17 mouse cellular contexts compared by ENCODE assay signal in genomic region chr2:26606579-26606978, GRCm38 (mm10). TPM values are rescaled to one million over a fixed set of nuclear protein-coding genes. Genes with fewer than 3 reads are reported as not detected.
DNase-seq lines count a peak whose midpoint lies in the region; ATAC-seq and TF ChIP-seq lines count a peak whose summit lies in the region.
"Had no signal": no experiment of that assay in that cellular context is flagged by ENCODE, and none has a peak within 500 bp of the region (broad histone marks: within the 10 kb centered on the region; RNA-seq: fewer than 3 reads in every experiment).

No protein-coding gene starts in this region.

- WGBS in heart, embryonic 12.5 days = 65% methylated on average over 3 of the region's 3 CpGs
- 55% methylated on average over 3 of the region's 3 CpGs for WGBS in lung, embryonic 14.5 days
- 64% methylated on average over 3 of the region's 3 CpGs for whole genome bisulfite sequencing in stomach, embryonic 16.5 days

- peak overlapping the region; percentile 36; the same call in 1 of the 2 replicates for H3K27ac ChIP-seq in heart, embryonic 12.5 days (ENCODE audit: poor library complexity, severe bottlenecking)
- H3K27ac ChIP-seq in lung, embryonic 14.5 days (ENCODE audit: low read depth) = peak overlapping the region; percentile 44
- H3K27ac ChIP-seq in stomach, embryonic 16.5 days (ENCODE audit: low read length) = peak overlapping the region; percentile 77
- H3K27ac ChIP-seq: forebrain, embryonic 10.5 days had no signal

- H3K9me3 ChIP-seq in heart, embryonic 12.5 days (replicated peaks) = no peaks in the 10 kb centered on the region
- H3K9me3 ChIP-seq in lung, embryonic 14.5 days (ENCODE audit: low read depth, low read length) = no peaks in the 10 kb centered on the region
- H3K9me3 ChIP-seq in stomach, embryonic 16.5 days (replicated peaks; ENCODE audit: control insufficient read depth, low read length) = no peaks in the 10 kb centered on the region
- H3K9me3 ChIP-seq: forebrain, embryonic 10.5 days had no signal

- no peak for DNase-seq in heart, postnatal 36 days
- no peak for DNase-seq in lung, embryonic 14.5 days
- no peak for DNase-seq in lung, adult 18-20 months
- no peak for DNase-seq in left cerebral cortex, postnatal 36 days (ENCODE audit: low spot score in 2 of 2)
- DNase-seq: cerebellum, adult 8-10 months; kidney, adult 9 months had no signal

- ATAC-seq in heart, embryonic 12.5 days (ENCODE audit: insufficient number of reproducible peaks, low FRiP score) = no peak
- ATAC-seq in lung, embryonic 14.5 days (ENCODE audit: insufficient read depth) = no peak
- ATAC-seq in hematopoietic stem cell, adult 5-6 weeks (replicated peaks in 1 of 2; ENCODE audit: insufficient read depth in 1 of 2, low FRiP score in 2 of 2, low TSS enrichment in 1 of 2, low read depth in 1 of 2, poor library complexity in 2 of 2, severe bottlenecking in 2 of 2) = 0 out of 4 replicates have a peak, but pooled peaks have one; percentile 18 to 23
- ATAC-seq in stomach, embryonic 16.5 days (ENCODE audit: insufficient read depth, low FRiP score) = no peak

- peaks cover 36% of the 10 kb centered on the region for H3K4me1 ChIP-seq in heart, embryonic 12.5 days (replicated peaks)
- H3K4me1 ChIP-seq in lung, embryonic 14.5 days (ENCODE audit: insufficient read depth) = peaks cover 12% of the 10 kb centered on the region; the same call in 1 of the 2 replicates
- H3K4me1 ChIP-seq in stomach, embryonic 16.5 days (ENCODE audit: control insufficient read depth, insufficient read depth, low read length) = peaks cover 30% of the 10 kb centered on the region

- no peak for TF ChIP-seq CTCF in lung, embryonic 14.5 days (IDR thresholded peaks at IDR 0.05; ENCODE audit: low read depth)

- H3K4me2 ChIP-seq in heart, embryonic 12.5 days = peak overlapping the region; percentile 9; the same call in 1 of the 2 replicates
- no peak overlapping the region for H3K4me2 ChIP-seq in lung, embryonic 14.5 days
- H3K4me2 ChIP-seq in stomach, embryonic 16.5 days (ENCODE audit: low read depth, low read length) = 0 out of 2 replicates have a peak overlapping the region, but pooled peaks have one; percentile 5

- H3K9ac ChIP-seq in heart, embryonic 12.5 days = no peak overlapping the region
- H3K9ac ChIP-seq in lung, embryonic 14.5 days = no peak overlapping the region
- H3K9ac ChIP-seq in stomach, embryonic 16.5 days (ENCODE audit: low read length) = peak overlapping the region; percentile 58

- intact Hi-C loops in heart, postnatal 36 days (cut with DNase I) = no loop called here
- intact Hi-C loops in left cerebral cortex, postnatal 36 days (cut with DNase I) = no loop called here

- H3K4me3 ChIP-seq in heart, embryonic 12.5 days = no peak overlapping the region; the same call in 1 of the 2 replicates
- no peak overlapping the region for H3K4me3 ChIP-seq in lung, embryonic 14.5 days (ENCODE audit: low read depth, low read length)
- no peak overlapping the region for H3K4me3 ChIP-seq in stomach, embryonic 16.5 days (replicated peaks; ENCODE audit: low read length)
- H3K4me3 ChIP-seq: forebrain, embryonic 10.5 days had no signal

- H3K27me3 ChIP-seq in heart, embryonic 12.5 days (replicated peaks) = no peaks in the 10 kb centered on the region
- no peaks in the 10 kb centered on the region for H3K27me3 ChIP-seq in lung, embryonic 14.5 days (ENCODE audit: insufficient read depth, low read length)
- no peaks in the 10 kb centered on the region for H3K27me3 ChIP-seq in stomach, embryonic 16.5 days (ENCODE audit: control insufficient read depth, insufficient read depth, low read length)

- H3K36me3 ChIP-seq in heart, embryonic 12.5 days = no peaks in the 10 kb centered on the region
- no peaks in the 10 kb centered on the region for H3K36me3 ChIP-seq in lung, embryonic 14.5 days (ENCODE audit: insufficient read depth)
- H3K36me3 ChIP-seq in stomach, embryonic 16.5 days (ENCODE audit: control insufficient read depth, insufficient read depth, low read length) = no peaks in the 10 kb centered on the region
- H3K36me3 ChIP-seq: forebrain, embryonic 10.5 days had no signal

RNA-seq across cellular contexts. Expression of gene Agpat2, which starts 2.4 kb away (rescaled TPM):
- 18.4 and 23.2 TPM in 2 replicates for polyA plus RNA-seq in heart, embryonic 12.5 days (2016; fragmentation: Nextera tagmentation; extraction: Ambion mirVana)
- total RNA-seq in heart, postnatal 36 days (2021) = 10 to 100 TPM; 69.1 to 71.6 TPM
- 30.2 and 32.9 TPM in 2 replicates for polyA plus RNA-seq in lung, embryonic 14.5 days (2014; fragmentation: Nextera tagmentation; extraction: Ambion mirVana)
- total RNA-seq in hematopoietic stem cell, adult 5-6 weeks (2017) = 49.6 and 81.5 TPM in 2 replicates
- polyA plus RNA-seq in stomach, embryonic 16.5 days (2015; fragmentation: Nextera tagmentation; extraction: Ambion mirVana) = 66.8 and 72.1 TPM in 2 replicates
- total RNA-seq in left cerebral cortex, postnatal 36 days (2021) = 1 to 10 TPM; 1.5 to 1.6 TPM

RNA-seq across cellular contexts. Expression of gene Gm20532, which starts 20.1 kb away (rescaled TPM):
- polyA plus RNA-seq in heart, embryonic 12.5 days (2016; fragmentation: Nextera tagmentation; extraction: Ambion mirVana) = 0.28 TPM in 1 of 2 replicates, not detected in the other
- not detected for total RNA-seq in heart, postnatal 36 days (2021)
- not detected in 2 replicates for polyA plus RNA-seq in lung, embryonic 14.5 days (2014; fragmentation: Nextera tagmentation; extraction: Ambion mirVana)
- 0.88 TPM in 1 of 2 replicates, not detected in the other for total RNA-seq in hematopoietic stem cell, adult 5-6 weeks (2017)
- not detected in 2 replicates for polyA plus RNA-seq in stomach, embryonic 16.5 days (2015; fragmentation: Nextera tagmentation; extraction: Ambion mirVana)
- total RNA-seq in left cerebral cortex, postnatal 36 days (2021) = not detected
- total RNA-seq: layer of hippocampus, adult 18-20 months; left cerebral cortex, postnatal 10 days had no signal
- polyA plus RNA-seq: forebrain, embryonic 10.5 days; hindbrain, embryonic 11.5 days; midbrain, embryonic 14.5 days; neural tube, embryonic 11.5 days; spleen, adult 2 months; thymus, postnatal 0 days had no signal

RNA-seq across cellular contexts. Expression of gene Fam69b, which starts 21.7 kb away (rescaled TPM):
- polyA plus RNA-seq in heart, embryonic 12.5 days (2016; fragmentation: Nextera tagmentation; extraction: Ambion mirVana) = 16.4 and 17.3 TPM in 2 replicates
- total RNA-seq in heart, postnatal 36 days (2021) = 10 to 100 TPM; 26.4 to 28.3 TPM
- polyA plus RNA-seq in lung, embryonic 14.5 days (2014; fragmentation: Nextera tagmentation; extraction: Ambion mirVana) = 28.3 and 30.0 TPM in 2 replicates
- 28.3 and 57.6 TPM in 2 replicates for total RNA-seq in hematopoietic stem cell, adult 5-6 weeks (2017)
- 23.2 and 27.3 TPM in 2 replicates for polyA plus RNA-seq in stomach, embryonic 16.5 days (2015; fragmentation: Nextera tagmentation; extraction: Ambion mirVana)
- total RNA-seq in left cerebral cortex, postnatal 36 days (2021) = 10 to 100 TPM; 69.1 to 81.4 TPM

RNA-seq across cellular contexts. Expression of gene Egfl7, which starts 26.8 kb away (rescaled TPM):
- 139 and 146 TPM in 2 replicates for polyA plus RNA-seq in heart, embryonic 12.5 days (2016; fragmentation: Nextera tagmentation; extraction: Ambion mirVana)
- 100 to 1,000 TPM; 146 to 183 TPM for total RNA-seq in heart, postnatal 36 days (2021)
- polyA plus RNA-seq in lung, embryonic 14.5 days (2014; fragmentation: Nextera tagmentation; extraction: Ambion mirVana) = 269 and 311 TPM in 2 replicates
- 145 and 179 TPM in 2 replicates for total RNA-seq in hematopoietic stem cell, adult 5-6 weeks (2017)
- polyA plus RNA-seq in stomach, embryonic 16.5 days (2015; fragmentation: Nextera tagmentation; extraction: Ambion mirVana) = 116 and 120 TPM in 2 replicates
- 10 to 100 TPM; 61.6 to 85.2 TPM for total RNA-seq in left cerebral cortex, postnatal 36 days (2021)

Comparison
In these comparisons a context has a peak if more than half of its experiments do, and no peak if none do; other contexts are left out.
1. ATAC-seq: peak in hematopoietic stem cell, adult 5-6 weeks (2 of 2); none in heart, embryonic 12.5 days (single experiment), lung, embryonic 14.5 days (single experiment) and stomach, embryonic 16.5 days (single experiment).
2. RNA of gene Agpat2, which starts 2.4 kb away (total RNA-seq): 69.1 to 71.6 TPM in heart, postnatal 36 days and 49.6 to 81.5 TPM in hematopoietic stem cell, adult 5-6 weeks; 1.5 to 1.6 TPM in left cerebral cortex, postnatal 36 days; every median in the first group is over 10 times any median in the second.
3. Peak in every context shown above with its lines, with median percentiles within 50 percentile points of each other: H3K27ac ChIP-seq.